Mouse (Mus musculus): ENCODE data around the gene Fam189b.

DNA sequence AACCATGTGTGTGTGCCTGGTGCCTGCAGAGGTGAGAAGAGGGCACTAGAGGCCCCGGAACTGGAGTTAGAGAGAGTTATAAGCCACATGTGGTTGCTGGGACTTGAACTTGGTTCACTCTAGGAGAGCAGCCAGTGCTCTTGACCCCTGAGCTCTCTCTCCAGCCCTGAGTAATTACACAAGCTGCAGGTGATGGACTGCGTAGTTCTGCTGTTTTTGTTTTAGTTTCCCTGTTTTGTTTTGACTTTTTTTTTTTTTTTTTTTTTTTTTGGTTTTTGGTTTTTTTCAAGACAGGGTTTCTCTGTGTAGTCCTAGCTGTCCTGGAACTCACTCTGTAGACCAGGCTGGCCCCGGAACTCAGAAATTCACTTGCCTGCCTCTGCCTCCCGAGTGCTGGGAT, 21.2 kb upstream of the Fam189b start:
- TF ChIP-seq CTCF (IDR thresholded peaks at IDR 0.05; ENCODE audit: control insufficient read depth, insufficient read depth, insufficient read length) (no peak), MYOG (IDR thresholded peaks at IDR 0.05; ENCODE audit: control insufficient read depth, extremely low read depth, insufficient read length) (no peak), USF1 (IDR thresholded peaks at IDR 0.05; ENCODE audit: low read depth) (no peak), MAX (IDR thresholded peaks at IDR 0.05) (no peak), MYOD1 (IDR thresholded peaks at IDR 0.05; ENCODE audit: control insufficient read depth, insufficient read length, low read depth) (no peak), CEBPB (IDR thresholded peaks at IDR 0.05; ENCODE audit: low read depth) (no peak), FOSL1 (IDR thresholded peaks at IDR 0.05; ENCODE audit: insufficient read depth, low read length, poor library complexity, severe bottlenecking) (no peak)
